Mouse (Mus musculus): ENCODE results near the gene Ppp1r3c.
"Not testable (repeated sequence)": the region's sequence is repeated elsewhere in the genome, so short reads cannot be mapped to it uniquely, and the experiment has no call there.

Ppp1r3c gene

GRCm38 (mm10) chr19:36736537-36736936 is at the start of gene Ppp1r3c:
Gene Ppp1r3c (minus strand): TSS chr19:36736653.
- peak; percentile 77 for DNase-seq (ENCODE audit: low spot score in 2 of 2)

- no peak for DNase-seq (ENCODE audit: low spot score in 2 of 2)
Measured at GRCm38 (mm10) chr19:36783179-36783578, 46.7 kb upstream of the Ppp1r3c start.

- no peak for DNase-seq (ENCODE audit: low spot score in 2 of 2)
Measured at GRCm38 (mm10) chr19:36782591-36782990, 46.1 kb upstream of the Ppp1r3c start.

GRCm38 (mm10) chr19:36781996-36782395 is 45.5 kb upstream of the Ppp1r3c start:
- no peak for DNase-seq (ENCODE audit: low spot score in 2 of 2)

DNA sequence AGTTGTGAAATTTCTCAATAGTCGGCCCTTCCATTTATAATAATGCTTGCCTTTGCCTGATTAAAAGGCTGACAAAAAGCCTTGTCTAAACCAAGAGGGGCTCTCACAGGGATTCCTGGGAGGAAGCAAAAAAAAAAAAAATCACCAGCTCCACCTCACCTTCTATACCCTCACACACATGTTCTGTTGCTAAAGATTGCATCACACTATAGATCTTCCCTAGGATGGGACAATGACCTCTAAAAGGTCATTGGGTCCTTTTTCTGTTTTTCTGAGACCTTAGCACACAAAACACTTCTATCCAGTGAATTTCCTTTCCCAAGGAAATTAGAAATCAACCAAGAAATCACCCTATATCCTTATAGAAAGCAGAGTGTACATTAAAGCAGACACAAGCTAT is 43.9 kb upstream of the Ppp1r3c start:
- DNase-seq (ENCODE audit: low spot score in 2 of 2) = no peak

DNA sequence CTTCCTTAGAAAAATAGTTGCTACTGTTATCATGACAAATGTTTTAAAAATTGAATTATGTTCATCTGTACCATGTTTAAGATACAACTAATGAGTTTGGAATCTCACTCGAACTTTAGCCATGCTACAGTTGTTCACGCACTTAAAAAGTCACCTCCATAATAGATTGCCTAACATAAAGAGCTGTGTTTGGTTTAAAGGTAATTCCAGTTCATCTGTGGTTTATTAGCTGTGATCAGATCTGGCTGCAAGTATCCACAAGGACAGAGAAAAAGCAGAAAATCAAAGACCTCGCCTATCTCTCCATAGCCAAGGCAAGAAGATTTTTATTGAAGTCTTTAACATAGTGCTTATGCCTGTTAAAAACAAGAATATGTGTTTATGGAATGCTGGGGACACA is 43.3 kb upstream of the Ppp1r3c start:
- no peak for DNase-seq (ENCODE audit: low spot score in 2 of 2)

DNA sequence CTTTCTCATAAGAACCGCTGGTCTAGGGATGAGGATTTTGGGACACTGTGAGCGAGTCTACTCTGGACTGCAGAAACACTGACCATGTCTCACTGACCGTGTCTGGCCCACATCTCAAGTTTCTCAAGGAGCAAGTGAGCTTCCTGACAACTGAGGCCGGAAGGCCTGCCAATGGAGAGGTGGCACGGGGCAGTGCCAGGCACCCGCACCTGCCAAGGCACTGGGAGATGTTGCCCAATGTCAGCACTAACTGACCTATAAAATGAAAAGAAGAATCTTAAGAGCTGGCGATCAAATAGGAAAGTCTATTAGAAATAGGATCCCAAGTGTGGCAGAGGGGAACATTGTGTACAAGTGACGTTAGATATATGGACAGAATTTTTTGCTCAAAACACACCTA is 39.1 kb upstream of the Ppp1r3c start:
- no peak for DNase-seq (ENCODE audit: low spot score in 2 of 2)

GRCm38 (mm10) chr19:36773716-36774459 is 37.4 kb upstream of the Ppp1r3c start:
- no peak for DNase-seq (ENCODE audit: low spot score in 2 of 2)

GRCm38 (mm10) chr19:36768084-36768483 is 31.6 kb upstream of the Ppp1r3c start:
- no peak for DNase-seq (ENCODE audit: low spot score in 2 of 2)

- DNase-seq (ENCODE audit: low spot score in 2 of 2) = no peak
Measured at GRCm38 (mm10) chr19:36764451-36764850, 28.0 kb upstream of the Ppp1r3c start.

DNA sequence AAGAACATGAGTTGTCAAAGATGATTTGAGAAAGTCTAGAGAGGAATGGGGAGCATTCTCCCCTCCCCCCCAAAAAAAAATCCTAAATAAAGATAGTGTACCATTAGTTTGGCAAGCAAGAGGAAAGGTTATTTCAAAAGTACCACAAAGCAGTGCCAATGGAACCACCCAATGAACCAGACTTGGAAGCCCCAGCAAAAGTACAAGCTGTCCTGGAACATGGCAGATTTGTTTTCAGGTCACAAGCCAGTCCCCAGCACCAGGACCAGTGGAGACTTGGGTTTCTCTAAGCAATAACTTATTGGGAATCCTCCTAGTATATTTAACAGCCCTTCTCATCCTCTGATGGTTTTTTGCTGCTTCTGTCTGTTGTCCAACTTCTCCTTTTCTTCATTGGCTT is 12.5 kb upstream of the Ppp1r3c start:
- no peak for DNase-seq (ENCODE audit: low spot score in 2 of 2)

DNA sequence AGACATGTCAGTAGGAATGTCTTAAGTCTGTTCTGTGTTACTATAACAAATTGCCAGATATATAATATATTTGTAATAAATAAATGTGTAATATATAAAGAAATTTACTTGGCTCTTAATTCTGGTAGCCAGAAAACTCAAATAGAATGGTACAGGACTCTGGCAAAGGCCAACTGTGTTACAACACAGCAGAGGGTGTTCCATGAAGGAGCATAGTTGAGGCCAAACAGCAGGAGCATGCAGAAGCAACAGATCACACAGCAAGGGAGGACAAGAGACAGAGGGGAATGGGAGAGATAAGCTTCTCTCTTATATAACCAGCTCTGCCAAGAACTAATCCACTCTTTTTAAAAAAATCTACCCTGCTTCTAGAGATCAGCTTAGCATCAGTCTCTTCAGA is 5.9 kb upstream of the Ppp1r3c start:
- DNase-seq (ENCODE audit: low spot score in 2 of 2) = no peak

DNA sequence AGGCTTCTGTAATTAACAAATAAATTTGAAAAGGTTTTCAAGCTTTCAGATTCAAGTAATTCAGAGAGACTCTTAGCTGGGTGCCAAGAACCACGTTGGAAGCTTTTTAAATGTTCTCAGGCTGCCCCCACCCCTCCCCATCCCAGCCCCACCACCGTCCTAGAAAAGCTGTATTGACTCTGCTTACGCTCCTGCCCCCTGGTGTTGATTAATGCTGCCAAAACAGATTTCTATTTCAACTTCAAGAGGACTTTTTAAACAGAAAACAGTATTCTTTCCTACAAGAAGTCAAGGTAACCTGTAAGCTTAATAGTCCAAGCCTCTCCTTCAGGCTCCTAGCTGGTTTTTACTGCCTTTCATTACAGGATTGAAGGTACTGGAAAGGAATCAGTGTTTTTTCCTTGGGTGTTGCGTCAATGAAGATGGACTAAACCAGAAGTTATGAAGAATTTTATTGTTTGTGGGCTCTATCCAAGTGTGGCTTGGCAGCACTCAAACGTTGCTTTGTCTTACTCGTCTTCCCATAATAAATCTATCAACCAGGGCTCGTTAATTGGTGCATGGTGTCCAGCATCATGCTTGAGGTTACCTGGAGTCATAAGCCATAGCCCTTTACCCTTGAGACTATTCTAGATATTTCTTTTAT is 3.2 kb upstream of the Ppp1r3c start:
- DNase-seq (ENCODE audit: low spot score in 2 of 2) = no peak

DNA sequence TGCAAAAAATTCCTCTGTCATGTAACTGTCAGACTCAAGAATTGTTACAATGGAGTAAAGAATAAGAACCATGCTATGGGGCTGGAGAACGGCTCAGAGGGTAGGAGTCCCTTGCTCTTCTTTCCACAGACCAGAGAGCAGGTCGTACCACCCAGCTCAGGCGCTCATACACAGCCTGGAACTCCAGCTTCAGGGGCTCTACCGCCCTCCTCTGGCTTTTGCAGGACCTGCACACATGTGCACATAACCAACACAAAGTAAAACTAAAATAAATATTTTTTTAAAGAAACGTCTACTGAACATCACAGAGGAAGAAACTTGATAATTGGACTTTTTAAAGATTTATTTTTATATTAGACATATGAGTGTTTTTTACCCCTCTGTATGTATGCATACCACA is 1.6 kb upstream of the Ppp1r3c start:
- no peak for DNase-seq (ENCODE audit: low spot score in 2 of 2)

DNA sequence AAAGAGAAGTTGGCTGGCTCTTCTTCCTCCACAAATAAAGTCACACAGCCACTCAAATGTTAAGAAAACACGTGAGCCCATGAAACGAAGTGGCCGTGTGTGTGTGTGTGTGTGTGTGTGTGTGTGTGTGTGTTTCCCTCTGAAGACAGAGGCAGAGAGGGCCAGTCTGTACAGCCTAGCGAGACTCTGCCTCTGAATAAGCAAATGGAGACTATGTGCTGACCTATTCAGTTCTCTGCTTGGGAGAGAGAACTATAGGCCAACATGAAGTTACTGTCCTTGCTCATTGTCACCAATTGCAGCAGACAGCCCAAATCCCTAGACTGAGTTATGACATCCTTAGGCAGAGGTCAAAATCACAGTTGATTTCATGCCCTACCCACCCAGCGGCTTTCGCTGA is 634 bp upstream of the Ppp1r3c start:
- no peak for DNase-seq (ENCODE audit: low spot score in 2 of 2)

DNA sequence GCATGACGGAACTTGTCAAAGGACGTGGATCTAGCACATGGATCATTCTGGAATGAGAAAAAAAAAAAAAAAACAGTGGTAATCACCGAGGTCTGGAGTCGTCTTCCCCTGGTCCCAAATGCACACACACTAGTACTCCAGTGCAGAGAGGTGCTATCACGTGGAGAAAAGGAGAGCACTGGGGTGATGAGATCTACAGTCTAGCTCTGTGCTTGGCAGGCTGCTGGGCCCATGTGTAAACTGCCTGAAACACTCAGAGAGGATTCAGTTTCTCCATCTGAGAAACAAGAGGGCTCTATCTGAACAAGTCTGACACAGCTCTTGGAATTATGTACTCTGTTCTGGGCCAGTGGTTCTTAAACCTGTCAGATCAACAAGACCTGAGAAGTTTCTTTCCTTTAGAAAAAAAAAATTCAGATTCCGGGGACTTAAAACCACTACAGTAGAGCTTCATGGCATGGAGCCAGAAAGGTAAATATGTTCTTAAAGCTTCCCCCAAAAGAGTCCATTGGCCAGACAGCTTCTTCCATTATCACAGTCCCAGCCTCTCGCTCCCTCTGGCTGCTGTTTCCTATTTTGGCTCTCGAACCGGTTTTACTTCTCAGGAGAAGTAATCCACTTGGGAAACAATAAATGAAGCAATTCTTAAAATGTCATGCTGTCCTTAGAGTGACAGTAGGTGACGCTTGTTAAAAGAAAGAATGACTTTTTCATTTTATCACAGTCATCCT is 2.0 kb downstream of the Ppp1r3c start:
- DNase-seq (ENCODE audit: low spot score in 2 of 2) = no peak

DNA sequence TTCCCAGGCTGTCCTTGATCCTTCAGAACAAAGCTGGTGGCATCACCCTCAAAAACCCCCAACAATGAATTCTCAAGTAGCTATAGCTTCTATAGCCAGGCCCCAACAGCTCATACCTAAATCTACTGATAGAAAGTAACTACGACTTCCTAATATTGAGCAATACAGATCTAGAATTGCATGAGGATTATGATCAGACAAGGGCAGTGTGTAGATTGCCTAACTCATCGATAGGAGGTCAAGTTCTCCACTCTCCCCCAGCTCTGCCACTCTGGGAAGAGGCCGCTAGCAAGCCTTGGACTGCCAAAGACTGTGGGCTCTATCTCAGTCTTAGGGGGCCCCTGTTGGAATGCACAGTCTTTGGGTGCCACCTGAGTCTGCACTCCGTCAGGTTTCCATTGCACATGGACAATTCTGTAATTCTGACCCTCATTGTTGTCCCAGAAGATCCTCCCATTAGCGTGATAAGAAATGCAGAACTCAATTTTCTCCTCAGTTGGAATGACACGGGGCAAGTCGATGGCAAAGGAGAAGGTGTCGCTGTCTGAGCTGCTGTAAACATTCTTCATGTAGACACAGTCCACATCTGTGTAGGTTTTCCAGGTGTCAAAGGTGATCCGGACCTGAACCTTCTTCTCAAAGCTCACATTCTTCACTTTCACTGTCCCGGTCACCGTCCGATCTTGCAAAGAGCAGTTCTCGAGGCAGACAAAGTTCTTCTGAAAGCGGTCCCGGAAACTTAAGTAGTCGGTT is 3.1 kb downstream of the Ppp1r3c start:
- DNase-seq (ENCODE audit: low spot score in 2 of 2) = no peak

DNA sequence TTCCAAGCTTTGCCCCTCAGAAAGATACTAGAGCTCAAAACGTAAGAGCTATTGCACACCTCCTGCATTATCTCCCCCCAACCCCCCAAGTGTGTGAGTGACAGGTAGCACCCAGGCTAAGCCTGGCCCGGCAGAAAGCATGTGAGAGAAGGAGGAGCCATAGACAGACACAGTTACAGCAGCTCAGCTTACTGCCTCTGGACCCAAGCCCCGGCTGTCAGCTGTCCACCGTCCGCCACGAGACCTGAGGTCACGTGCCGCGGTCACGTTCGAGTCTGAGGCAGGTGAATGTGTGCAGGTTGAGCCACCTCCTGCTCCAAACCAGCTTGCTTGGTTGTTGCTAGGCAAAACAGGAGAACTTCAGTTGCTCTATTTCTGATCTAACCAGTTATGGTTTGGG is 5.1 kb downstream of the Ppp1r3c start:
- DNase-seq (ENCODE audit: low spot score in 2 of 2) = no peak

- DNase-seq (ENCODE audit: low spot score in 2 of 2) = not testable (repeated sequence)
Measured at GRCm38 (mm10) chr19:36730414-36730813, 6.0 kb downstream of the Ppp1r3c start.

DNA sequence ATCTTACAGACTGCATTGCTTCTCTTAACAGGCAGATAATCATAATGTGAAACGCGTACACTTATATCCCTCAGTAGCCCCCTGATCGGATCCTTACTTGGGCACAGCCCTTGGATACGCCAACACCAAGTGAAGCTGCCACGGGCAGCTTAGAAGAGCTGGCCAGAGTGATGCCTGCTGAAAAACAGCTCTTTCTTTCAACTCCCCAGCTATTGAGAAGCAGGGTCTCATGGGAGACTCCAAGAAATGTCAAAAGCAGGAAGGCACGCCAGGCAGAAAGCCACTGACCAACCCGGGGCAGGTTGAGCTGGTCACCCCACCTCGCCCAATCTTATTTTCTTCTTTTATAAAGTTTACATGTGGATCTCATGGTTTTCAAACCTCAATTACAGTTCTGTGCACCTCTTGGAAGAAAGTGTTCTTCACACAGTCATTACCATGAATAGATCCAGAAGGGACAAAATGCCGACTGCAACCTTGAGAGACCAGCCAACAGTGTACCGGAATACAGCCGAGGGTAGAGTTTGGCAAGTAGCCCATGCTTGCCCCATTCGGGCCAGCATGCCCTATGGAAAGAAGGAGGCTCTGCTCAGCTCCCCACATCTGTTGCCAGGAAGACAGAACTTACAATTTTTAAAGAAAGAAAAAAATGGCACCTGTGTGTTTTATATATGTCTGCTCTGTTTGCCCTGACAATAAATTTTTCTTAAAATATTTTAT is 7.6 kb downstream of the Ppp1r3c start:
- no peak for DNase-seq (ENCODE audit: low spot score in 2 of 2)

GRCm38 (mm10) chr19:36724970-36725369 is 11.5 kb downstream of the Ppp1r3c start:
- no peak for DNase-seq (ENCODE audit: low spot score in 2 of 2)

DNA sequence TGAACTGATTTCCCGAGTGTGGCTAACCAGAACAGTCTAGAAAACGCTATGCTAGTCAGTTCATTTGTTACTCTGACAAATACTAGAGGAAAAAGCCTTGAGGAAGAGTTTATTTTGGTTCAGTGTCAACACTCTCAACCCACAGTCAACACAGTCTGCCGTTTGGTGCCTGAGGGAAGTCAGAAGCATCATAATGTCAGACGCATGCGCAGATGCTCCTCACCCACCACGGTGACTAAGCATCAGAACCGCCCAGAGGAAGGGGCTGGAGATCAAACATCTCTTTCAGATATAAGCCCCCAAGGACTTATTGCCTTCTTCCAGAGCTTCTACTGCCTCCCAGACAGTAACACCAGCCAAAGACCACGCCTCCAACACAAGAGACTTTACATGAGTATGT is 15.3 kb downstream of the Ppp1r3c start:
- DNase-seq (ENCODE audit: low spot score in 2 of 2) = no peak

All from frontal cortex, postnatal 14 days (tissue).